Mouse (Mus musculus): ENCODE data around the gene Phka2. TPM values are rescaled to one million over a fixed set of nuclear protein-coding genes. Genes with fewer than 3 reads are reported as not detected.

The Phka2 gene
- polyA plus RNA-seq, 1 experiment from 2014 or later: 11.9 TPM

GRCm38 (mm10) chrX:160610482-160610881 is 108.5 kb downstream of the Phka2 start:
- no peaks in the 10 kb centered on the region for H3K9me3 ChIP-seq (ENCODE audit: control insufficient read depth, low read length)
- H3K4me3 ChIP-seq (ENCODE audit: low read length): no peak overlapping the region
- no peak for ATAC-seq
- 80% methylated on average over 2 of the region's 2 CpGs for WGBS
- H3K4me2 ChIP-seq (ENCODE audit: low read depth, low read length): no peak overlapping the region
- H3K9ac ChIP-seq (ENCODE audit: low read depth, low read length): no peak overlapping the region
- no peak overlapping the region for H3K27ac ChIP-seq (ENCODE audit: low read length)
- H3K27me3 ChIP-seq (replicated peaks; ENCODE audit: control insufficient read depth, insufficient read depth, low read length): 0 out of 2 replicates have a peak, but pooled peaks cover 3% of the 10 kb centered on the region
- no peaks in the 10 kb centered on the region for H3K36me3 ChIP-seq (ENCODE audit: control insufficient read depth, insufficient read depth, low read length)
- no peaks in the 10 kb centered on the region for H3K4me1 ChIP-seq (ENCODE audit: control insufficient read depth, insufficient read depth, low read length)

GRCm38 (mm10) chrX:160610882-160611644 is 109.1 kb downstream of the Phka2 start:
- H3K9ac ChIP-seq (ENCODE audit: low read depth, low read length): no peak overlapping the region
- ATAC-seq: no peak

More at GRCm38 (mm10) chrX:160610882-160611644, 109.1 kb downstream of the Phka2 start:
- Histone ChIP-seq H3K4me1 (ENCODE audit: control insufficient read depth, insufficient read depth, low read length) (no peaks in the 10 kb centered on the region), H3K4me3 (ENCODE audit: low read length) (no peak overlapping the region), H3K27ac (ENCODE audit: low read length) (no peak overlapping the region), H3K27me3 (replicated peaks; ENCODE audit: control insufficient read depth, insufficient read depth, low read length) (0 out of 2 replicates have a peak, but pooled peaks cover 3% of the 10 kb centered on the region), H3K9me3 (ENCODE audit: control insufficient read depth, low read length) (no peaks in the 10 kb centered on the region), H3K36me3 (ENCODE audit: control insufficient read depth, insufficient read depth, low read length) (no peaks in the 10 kb centered on the region), H3K4me2 (ENCODE audit: low read depth, low read length) (no peak overlapping the region)
- 45% methylated on average over 4 of the region's 4 CpGs for WGBS

Other genes starting within 250 kb of the Phka2 start
- gene Adgrg2, start 111.5 kb upstream of the Phka2 start, polyA plus RNA-seq (2015; fragmentation: Nextera tagmentation; extraction: Ambion mirVana): 0.86 and 0.93 TPM in 2 replicates
- 0.33 TPM in 1 of 2 replicates, not detected in the other for gene Ppef1, start 233.6 kb downstream of the Phka2 start, polyA plus RNA-seq (2015; fragmentation: Nextera tagmentation; extraction: Ambion mirVana)